Mouse (Mus musculus) midbrain, postnatal 0 days (tissue): ENCODE measurements around the gene Ano9. TPM values are rescaled to one million over a fixed set of nuclear protein-coding genes. Genes with fewer than 3 reads are reported as not detected.

Experiments
- ATAC-seq: fragments of 200-750 bp; cut with Nextera tagmentation; 2 replicates; pipeline ENCODE4 v1.8.0; 2017; ENCODE audit warnings: moderate number of reproducible peaks, mild to moderate bottlenecking, moderate TSS enrichment, moderate library complexity; ENCODE audit not compliant: low FRiP score
- DNase-seq: peaks from one replicate; pipeline ENCODE4 v3.0.0-alpha.2; 2015; ENCODE audit warnings: low spot score
- H3K27ac ChIP-seq: fragments of 300-500 bp; sonication (generic); 2 replicates; pipeline ENCODE4 v1.5.1; 2014; ENCODE audit warnings: low read depth, mild to moderate bottlenecking, low read length, mixed read lengths
- H3K27me3 ChIP-seq: fragments of 300-500 bp; sonication (generic); 2 replicates; pipeline ENCODE4 v1.6.1; 2014; ENCODE audit warnings: low read length, control low read depth, mixed read lengths; ENCODE audit not compliant: insufficient read depth
- H3K36me3 ChIP-seq: fragments of 300-500 bp; sonication (generic); 2 replicates; pipeline ENCODE4 v1.6.1; 2014; ENCODE audit warnings: low read length, control low read depth, mixed read lengths; ENCODE audit not compliant: insufficient read depth
- H3K4me1 ChIP-seq: fragments of 300-500 bp; sonication (generic); 2 replicates; pipeline ENCODE4 v1.6.1; 2014; ENCODE audit warnings: mild to moderate bottlenecking, control low read depth, antibody characterized with exemption, low read length, mixed read lengths; ENCODE audit not compliant: insufficient read depth
- H3K4me2 ChIP-seq: fragments of 300-500 bp; sonication (generic); 2 replicates; pipeline ENCODE4 v1.6.1; 2014; ENCODE audit warnings: low read depth, mild to moderate bottlenecking, low read length, mixed read lengths; ENCODE audit not compliant: poor library complexity, severe bottlenecking
- H3K4me3 ChIP-seq: fragments of 300-500 bp; sonication (generic); 2 replicates; pipeline ENCODE4 v1.5.1; 2014; ENCODE audit warnings: low read depth, mild to moderate bottlenecking, low read length, moderate library complexity
- H3K9ac ChIP-seq: fragments of 300-500 bp; sonication (generic); replicated peaks from 2 replicates; pipeline ENCODE4 v1.6.1; 2014; ENCODE audit warnings: mild to moderate bottlenecking, low read length, moderate library complexity, mixed read lengths; ENCODE audit not compliant: poor library complexity, severe bottlenecking
- H3K9me3 ChIP-seq: fragments of 300-500 bp; sonication (generic); 2 replicates; pipeline ENCODE4 v1.6.1; 2016; ENCODE audit warnings: low read length, control low read depth
- CTCF ChIP-seq: IDR thresholded peaks from 2 replicates; pipeline ENCODE4 v1.5.1; 2016; ENCODE audit warnings: antibody characterized with exemption, mild to moderate bottlenecking
- WGBS: fragments of 180-500 bp; shearing (Covaris S2); extraction: QIAGEN DNeasy Blood & Tissue Kit; methylation state at CpG from one replicate; pipeline ENCODE4 v1.1.7; 2014; 5-methylcytosine and 5-hydroxymethylcytosine counted together
- polyA plus RNA-seq: library from polyadenylated mRNA; unstranded; fragments of >200 nt; fragmentation: Nextera tagmentation; extraction: Ambion mirVana; gene quantifications from 2 replicates; pipeline ENCODE4 v1.2.1, GENCODE M21; 2015
- total RNA-seq: library from RNA; depleted of rRNA; stranded (reverse); fragments of >200 nt; gene quantifications from 2 replicates; pipeline ENCODE4 v1.2.3, GENCODE M21; 2014; rRNA removed

Ano9 gene
- total and polyA plus RNA-seq, 2 experiments from 2014 or later: 0.72 to 1.1 TPM

DNA sequence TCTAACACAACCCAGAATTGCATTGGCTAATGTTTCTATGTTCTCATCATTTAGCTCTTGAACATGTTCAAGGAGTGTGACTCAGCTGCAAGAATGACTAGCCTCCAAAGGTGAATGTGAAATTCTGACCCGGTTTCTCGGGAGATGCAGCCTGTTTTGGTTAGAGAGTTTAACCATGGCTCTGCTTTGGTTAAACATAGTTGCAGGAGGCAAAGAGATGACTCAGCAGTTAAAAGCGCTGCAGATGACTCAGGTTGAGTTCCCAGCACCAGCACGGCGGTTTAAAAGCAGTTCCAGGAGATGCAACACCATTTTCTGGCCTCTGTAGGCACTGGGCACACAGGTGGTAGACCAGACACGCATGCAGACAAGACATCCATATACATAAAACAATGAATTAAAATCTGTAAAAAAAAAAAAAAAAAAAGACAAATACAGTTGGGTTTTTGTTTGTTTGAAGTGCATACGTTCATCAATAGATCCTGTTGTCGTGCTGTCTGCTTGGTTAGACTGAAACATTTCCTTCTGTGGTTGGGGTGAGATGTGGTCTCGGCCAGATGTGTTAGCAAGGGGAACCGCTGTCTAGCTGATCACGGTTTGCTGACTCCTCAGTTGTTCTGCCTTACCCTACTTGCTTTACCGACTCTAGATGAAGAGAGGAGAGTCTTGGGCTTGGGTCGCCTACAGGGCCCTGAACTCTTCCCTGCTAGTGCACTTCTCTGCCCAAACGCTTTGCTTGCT, 58.8 kb downstream of the Ano9 start:
- peaks cover 4% of the 10 kb centered on the region; the same call in 1 of the 2 replicates for H3K36me3 ChIP-seq
- no peak for TF ChIP-seq CTCF
- no peak overlapping the region for H3K27ac ChIP-seq
- peaks cover 14% of the 10 kb centered on the region for H3K4me1 ChIP-seq
- no peaks in the 10 kb centered on the region for H3K27me3 ChIP-seq
- no peaks in the 10 kb centered on the region for H3K9me3 ChIP-seq
- 94% methylated on average over 14 of the region's 14 CpGs for WGBS
- H3K4me2 ChIP-seq: no peak overlapping the region
- H3K9ac ChIP-seq: no peak overlapping the region
- DNase-seq (no peak), ATAC-seq (no peak)
- no peak overlapping the region for H3K4me3 ChIP-seq

DNA sequence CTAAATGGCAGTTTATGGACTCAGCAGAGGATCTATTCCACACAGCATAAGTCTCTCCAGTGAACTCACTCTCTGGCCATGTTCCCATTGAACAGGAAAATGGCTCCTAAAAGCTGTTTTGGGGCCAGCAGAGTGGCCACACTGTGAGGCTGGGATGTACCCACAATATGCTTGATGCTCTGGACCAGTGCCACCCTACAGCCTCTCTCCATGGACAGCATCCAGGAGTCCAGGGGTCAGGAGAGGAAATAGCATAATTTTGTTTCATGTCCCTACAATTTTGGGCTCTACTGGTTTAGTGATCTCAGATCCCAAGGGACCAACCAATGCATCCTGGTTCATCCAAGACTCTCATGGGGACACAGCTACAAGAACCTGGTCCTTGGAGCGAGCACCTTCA, 60.1 kb downstream of the Ano9 start:
- H3K4me2 ChIP-seq: no peak overlapping the region
- TF ChIP-seq CTCF: no peak
- no peak for ATAC-seq
- WGBS: 97% methylated on average over 1 of the region's 1 CpGs
- H3K4me1 ChIP-seq: peaks cover 12% of the 10 kb centered on the region
- H3K9ac ChIP-seq: no peak overlapping the region
- no peak overlapping the region for H3K27ac ChIP-seq
- H3K9me3 ChIP-seq: no peaks in the 10 kb centered on the region
- no peaks in the 10 kb centered on the region for H3K36me3 ChIP-seq
- no peak overlapping the region for H3K4me3 ChIP-seq
- no peak for DNase-seq
- no peaks in the 10 kb centered on the region for H3K27me3 ChIP-seq

DNA sequence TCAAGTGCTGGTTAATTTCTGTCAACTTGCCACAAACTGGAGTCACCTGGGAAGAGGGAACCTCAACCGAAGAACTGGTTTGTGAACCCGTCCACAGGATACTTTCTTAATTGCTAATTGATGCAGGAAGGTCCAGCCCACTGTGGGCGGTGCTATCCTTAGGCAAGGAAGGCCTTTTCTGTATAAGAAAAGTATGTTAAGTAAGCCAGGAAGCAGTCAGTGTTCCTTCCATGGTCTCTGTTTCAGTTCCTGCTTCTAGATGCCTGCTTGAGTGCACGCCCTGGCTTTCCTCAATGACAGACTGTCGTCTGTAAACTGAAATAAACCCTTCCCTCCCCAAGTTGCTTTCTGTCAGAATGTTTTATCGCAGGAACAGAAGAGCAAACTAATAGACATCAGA, 60.6 kb downstream of the Ano9 start:
- no peak overlapping the region for H3K9ac ChIP-seq
- no peaks in the 10 kb centered on the region for H3K27me3 ChIP-seq
- ATAC-seq (no peak), DNase-seq (no peak)
- H3K4me1 ChIP-seq: peaks cover 6% of the 10 kb centered on the region; the same call in 1 of the 2 replicates
- no peaks in the 10 kb centered on the region for H3K9me3 ChIP-seq
- no peak overlapping the region for H3K27ac ChIP-seq
- no peak for TF ChIP-seq CTCF
- no peak overlapping the region for H3K4me2 ChIP-seq
- 96% methylated on average over 6 of the region's 6 CpGs for WGBS
- H3K36me3 ChIP-seq: no peaks in the 10 kb centered on the region
- H3K4me3 ChIP-seq: no peak overlapping the region

DNA sequence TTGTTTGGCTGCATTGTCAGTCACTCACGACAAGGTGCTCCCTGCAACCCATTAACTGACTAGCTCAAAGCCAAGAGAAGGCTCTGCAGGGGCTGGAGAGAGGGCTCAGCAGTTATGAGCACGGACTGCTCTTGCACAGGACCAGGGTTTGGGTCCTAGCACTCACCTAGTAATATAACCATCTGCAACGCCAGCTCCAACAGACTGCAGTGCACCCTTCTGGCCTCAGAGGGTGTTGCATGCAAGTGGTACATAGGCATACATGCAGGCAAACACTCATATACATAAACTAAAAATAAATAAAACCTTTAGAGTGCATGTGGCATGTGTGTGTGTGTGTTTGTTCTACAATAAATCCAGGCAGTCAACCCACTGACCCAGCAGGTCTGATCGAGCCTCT, 61.8 kb downstream of the Ano9 start:
- WGBS: 74% methylated on average over 4 of the region's 4 CpGs
- H3K27me3 ChIP-seq: no peaks in the 10 kb centered on the region
- no peaks in the 10 kb centered on the region for H3K9me3 ChIP-seq
- H3K27ac ChIP-seq: no peak overlapping the region
- H3K4me2 ChIP-seq: no peak overlapping the region
- no peak overlapping the region for H3K4me3 ChIP-seq
- TF ChIP-seq CTCF: no peak
- no peak for ATAC-seq
- peaks cover 4% of the 10 kb centered on the region; the same call in 1 of the 2 replicates for H3K4me1 ChIP-seq
- no peak for DNase-seq
- no peak overlapping the region for H3K9ac ChIP-seq
- H3K36me3 ChIP-seq: no peaks in the 10 kb centered on the region

DNA sequence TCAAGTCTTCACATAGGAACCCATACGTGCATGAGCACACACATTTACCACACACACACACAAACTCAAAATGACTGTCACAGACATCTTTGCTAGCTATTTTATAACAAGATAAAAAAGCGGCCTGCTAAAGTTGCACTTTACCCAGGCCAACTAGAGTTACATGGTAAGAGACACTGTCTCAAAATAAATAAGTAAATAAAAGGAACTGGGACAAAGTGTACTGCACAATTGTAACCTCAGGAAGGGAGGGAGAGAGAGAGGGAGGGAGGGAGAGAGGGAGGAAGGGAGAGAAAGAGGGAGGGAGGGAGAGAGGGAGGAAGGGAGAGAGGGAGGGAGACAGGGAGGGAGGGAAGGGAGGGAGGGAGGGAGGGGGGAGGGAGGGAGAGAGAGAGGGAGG, 65.2 kb downstream of the Ano9 start:
- Histone ChIP-seq H3K4me3 (no peak overlapping the region), H3K9me3 (no peaks in the 10 kb centered on the region), H3K4me1 (no peaks in the 10 kb centered on the region), H3K27ac (no peak overlapping the region), H3K4me2 (no peak overlapping the region), H3K36me3 (no peaks in the 10 kb centered on the region), H3K27me3 (no peaks in the 10 kb centered on the region), H3K9ac (no peak overlapping the region)
- ATAC-seq: no peak
- WGBS: 89% methylated on average over 2 of the region's 2 CpGs
- no peak for TF ChIP-seq CTCF
- DNase-seq: no peak

DNA sequence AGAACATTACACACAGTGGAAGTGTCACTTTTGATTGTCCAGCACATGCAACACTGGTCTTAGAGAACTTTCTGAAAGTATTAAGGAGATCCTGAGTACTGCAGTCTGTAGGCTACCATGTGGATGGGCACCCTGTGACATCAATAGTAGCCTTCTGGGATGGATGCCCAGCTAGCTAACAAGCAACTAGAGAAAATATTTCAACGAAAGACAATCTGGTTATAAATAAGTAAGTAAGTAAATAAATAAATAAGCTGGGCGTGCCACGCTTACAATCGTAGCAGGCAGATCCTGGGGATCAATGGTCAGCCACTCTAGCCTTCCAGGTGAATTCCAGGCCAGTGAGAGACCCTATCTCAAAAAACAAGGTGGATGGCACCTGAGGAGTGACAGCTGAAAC, 65.6 kb downstream of the Ano9 start:
- H3K36me3 ChIP-seq: no peaks in the 10 kb centered on the region
- H3K27ac ChIP-seq: no peak overlapping the region
- H3K9ac ChIP-seq: no peak overlapping the region
- no peaks in the 10 kb centered on the region for H3K27me3 ChIP-seq
- no peaks in the 10 kb centered on the region for H3K4me1 ChIP-seq
- no peak for TF ChIP-seq CTCF
- DNase-seq: no peak
- ATAC-seq: no peak
- H3K9me3 ChIP-seq: no peaks in the 10 kb centered on the region
- H3K4me2 ChIP-seq: no peak overlapping the region
- no peak overlapping the region for H3K4me3 ChIP-seq
- WGBS: 89% methylated on average over 4 of the region's 4 CpGs

Other genes starting within 250 kb of the Ano9 start
- gene Psmd13, start 235.8 kb downstream of the Ano9 start, total RNA-seq: 107 and 136 TPM in 2 replicates
- 245 and 265 TPM in 2 replicates for gene Psmd13, start 235.8 kb downstream of the Ano9 start, polyA plus RNA-seq
- gene Sirt3, start 235.5 kb downstream of the Ano9 start, total RNA-seq: 55.5 and 66.3 TPM in 2 replicates
- gene Sirt3, start 235.5 kb downstream of the Ano9 start, polyA plus RNA-seq: 60.9 and 72.3 TPM in 2 replicates
- not detected in 2 replicates for gene Cox8b, start 217.4 kb downstream of the Ano9 start, total RNA-seq
- gene Cox8b, start 217.4 kb downstream of the Ano9 start, polyA plus RNA-seq: not detected in 2 replicates
- gene Nlrp6, start 196.9 kb downstream of the Ano9 start, total RNA-seq: 0.24 and 0.82 TPM in 2 replicates
- gene Nlrp6, start 196.9 kb downstream of the Ano9 start, polyA plus RNA-seq: 0.90 and 0.99 TPM in 2 replicates
- gene Pgghg, start 176.4 kb downstream of the Ano9 start, total RNA-seq: 7.8 and 10.5 TPM in 2 replicates
- 4.3 and 4.4 TPM in 2 replicates for gene Pgghg, start 176.4 kb downstream of the Ano9 start, polyA plus RNA-seq
- 0.99 TPM in 1 of 2 replicates, not detected in the other for gene Ifitm5, start 167.5 kb downstream of the Ano9 start, total RNA-seq
- 0.63 TPM in 1 of 2 replicates, not detected in the other for gene Ifitm5, start 167.5 kb downstream of the Ano9 start, polyA plus RNA-seq
- gene Gm45717, start 161.9 kb downstream of the Ano9 start, total RNA-seq: not detected in 2 replicates
- gene Gm45717, start 161.9 kb downstream of the Ano9 start, polyA plus RNA-seq: 0.81 TPM in 1 of 2 replicates, not detected in the other
- gene Ifitm2, start 161.8 kb downstream of the Ano9 start, total RNA-seq: 66.6 and 79.1 TPM in 2 replicates
- 200 and 218 TPM in 2 replicates for gene Ifitm2, start 161.8 kb downstream of the Ano9 start, polyA plus RNA-seq
- 9.7 and 16.3 TPM in 2 replicates for gene Ifitm1, start 150.6 kb downstream of the Ano9 start, total RNA-seq
- 14.6 and 21.2 TPM in 2 replicates for gene Ifitm1, start 150.6 kb downstream of the Ano9 start, polyA plus RNA-seq
- 22.5 and 39.3 TPM in 2 replicates for gene Ifitm3, start 107.0 kb downstream of the Ano9 start, total RNA-seq
- gene Ifitm3, start 107.0 kb downstream of the Ano9 start, polyA plus RNA-seq: 67.8 and 80.5 TPM in 2 replicates
- 0.99 and 1.1 TPM in 2 replicates for gene Ifitm6, start 99.9 kb downstream of the Ano9 start, total RNA-seq
- 0.81 and 0.83 TPM in 2 replicates for gene Ifitm6, start 99.9 kb downstream of the Ano9 start, polyA plus RNA-seq
- gene Gm17387, start 88.7 kb downstream of the Ano9 start, total RNA-seq: not detected in 2 replicates
- not detected in 2 replicates for gene Gm17387, start 88.7 kb downstream of the Ano9 start, polyA plus RNA-seq
- 133 and 146 TPM in 2 replicates for gene B4galnt4, start 56.7 kb downstream of the Ano9 start, total RNA-seq
- 52.1 and 53.9 TPM in 2 replicates for gene B4galnt4, start 56.7 kb downstream of the Ano9 start, polyA plus RNA-seq
- 0.49 TPM in 1 of 2 replicates, not detected in the other for gene Pkp3, start 39.6 kb downstream of the Ano9 start, total RNA-seq
- gene Pkp3, start 39.6 kb downstream of the Ano9 start, polyA plus RNA-seq: not detected in 2 replicates
- 1.1 and 3.9 TPM in 2 replicates for gene Sigirr, start 17.2 kb downstream of the Ano9 start, total RNA-seq
- gene Sigirr, start 17.2 kb downstream of the Ano9 start, polyA plus RNA-seq: 1.8 and 2.0 TPM in 2 replicates
- 19.6 and 23.4 TPM in 2 replicates for gene Ptdss2, start 4.6 kb upstream of the Ano9 start, total RNA-seq
- 90.9 and 91.0 TPM in 2 replicates for gene Ptdss2, start 4.6 kb upstream of the Ano9 start, polyA plus RNA-seq
- 39.1 and 47.1 TPM in 2 replicates for gene Rnh1, start 55.1 kb upstream of the Ano9 start, total RNA-seq
- 44.2 and 46.8 TPM in 2 replicates for gene Rnh1, start 55.1 kb upstream of the Ano9 start, polyA plus RNA-seq
- 109 and 113 TPM in 2 replicates for gene Hras, start 76.2 kb upstream of the Ano9 start, total RNA-seq
- gene Hras, start 76.2 kb upstream of the Ano9 start, polyA plus RNA-seq: 209 TPM in 2 replicates
- 11.5 and 14.9 TPM in 2 replicates for gene Lrrc56, start 76.4 kb upstream of the Ano9 start, total RNA-seq
- gene Lrrc56, start 76.4 kb upstream of the Ano9 start, polyA plus RNA-seq: 8.6 TPM in 2 replicates
- not detected in 2 replicates for gene Lmntd2, start 96.3 kb upstream of the Ano9 start, total RNA-seq
- gene Lmntd2, start 96.3 kb upstream of the Ano9 start, polyA plus RNA-seq: 0.10 and 0.36 TPM in 2 replicates
- gene Rassf7, start 98.1 kb upstream of the Ano9 start, total RNA-seq: 15.5 and 23.5 TPM in 2 replicates
- 20.7 and 21.7 TPM in 2 replicates for gene Rassf7, start 98.1 kb upstream of the Ano9 start, polyA plus RNA-seq
- 46.3 and 54.6 TPM in 2 replicates for gene Phrf1, start 111.0 kb upstream of the Ano9 start, total RNA-seq
- gene Phrf1, start 111.0 kb upstream of the Ano9 start, polyA plus RNA-seq: 35.1 and 39.5 TPM in 2 replicates
- 3.9 and 4.5 TPM in 2 replicates for gene Irf7, start 148.7 kb upstream of the Ano9 start, total RNA-seq
- 2.8 and 2.9 TPM in 2 replicates for gene Irf7, start 148.7 kb upstream of the Ano9 start, polyA plus RNA-seq
- gene Cdhr5, start 159.0 kb upstream of the Ano9 start, total RNA-seq: not detected in 2 replicates
- not detected in 2 replicates for gene Cdhr5, start 159.0 kb upstream of the Ano9 start, polyA plus RNA-seq
- 1.5 and 2.5 TPM in 2 replicates for gene Sct, start 161.3 kb upstream of the Ano9 start, total RNA-seq
- gene Sct, start 161.3 kb upstream of the Ano9 start, polyA plus RNA-seq: 3.3 and 4.3 TPM in 2 replicates
- gene Drd4, start 174.2 kb upstream of the Ano9 start, total RNA-seq: 0.55 and 0.61 TPM in 2 replicates
- gene Drd4, start 174.2 kb upstream of the Ano9 start, polyA plus RNA-seq: 0.73 and 0.98 TPM in 2 replicates
- 246 and 289 TPM in 2 replicates for gene Deaf1, start 209.9 kb upstream of the Ano9 start, total RNA-seq
- gene Deaf1, start 209.9 kb upstream of the Ano9 start, polyA plus RNA-seq: 291 and 306 TPM in 2 replicates
- gene Tmem80, start 209.9 kb upstream of the Ano9 start, total RNA-seq: 25.8 and 29.1 TPM in 2 replicates
- gene Tmem80, start 209.9 kb upstream of the Ano9 start, polyA plus RNA-seq: 31.5 and 34.5 TPM in 2 replicates
- gene Eps8l2, start 221.1 kb upstream of the Ano9 start, total RNA-seq: 2.4 and 3.1 TPM in 2 replicates
- 0.48 and 0.74 TPM in 2 replicates for gene Eps8l2, start 221.1 kb upstream of the Ano9 start, polyA plus RNA-seq